Mouse (Mus musculus): ENCODE measurements around the gene Vmn2r18. TPM values are rescaled to one million over a fixed set of nuclear protein-coding genes. Genes with fewer than 3 reads are reported as not detected.
A peak's percentile ranks its signal among the peaks of the same experiment; 100 is the strongest.

Gene Vmn2r18
- polyA plus RNA-seq (2016; fragmentation: Nextera tagmentation; extraction: Ambion mirVana): not detected in 2 replicates

GRCm38 (mm10) chr5:151605921-151606320 is at the start of gene Vmn2r18:
TSS of gene Vmn2r18 (minus strand) at chr5:151606021.
- Histone ChIP-seq H3K9me3 (replicated peaks) (no peaks in the 10 kb centered on the region), H3K4me3 (no peak within 1 kb of the TSS), H3K36me3 (no peaks in the 10 kb centered on the region), H3K4me2 (no peak within 1 kb of the TSS), H3K27me3 (replicated peaks) (no peaks in the 10 kb centered on the region), H3K9ac (no peak within 1 kb of the TSS), H3K27ac (no peak within 1 kb of the TSS), H3K4me1 (no peaks in the 10 kb centered on the region)
- no peak for ATAC-seq
- WGBS (ENCODE audit: insufficient replicate concordance): 77% methylated on average over 3 of the region's 3 CpGs

GRCm38 (mm10) chr5:151651411-151651784 is 45.6 kb upstream of the Vmn2r18 start:
- peaks cover 36% of the 10 kb centered on the region for H3K36me3 ChIP-seq
- H3K27me3 ChIP-seq (replicated peaks): no peaks in the 10 kb centered on the region
- ATAC-seq: no peak
- peak overlapping the region; percentile 86; the same call in 1 of the 2 replicates for H3K9ac ChIP-seq
- no peaks in the 10 kb centered on the region for H3K9me3 ChIP-seq (replicated peaks)
- H3K4me2 ChIP-seq: peak overlapping the region; percentile 82
- H3K4me1 ChIP-seq: peaks cover 13% of the 10 kb centered on the region
- H3K27ac ChIP-seq: no peak overlapping the region; the same call in 1 of the 2 replicates
- WGBS (ENCODE audit: insufficient replicate concordance): 62% methylated on average over 3 of the region's 3 CpGs
- H3K4me3 ChIP-seq: peak overlapping the region; percentile 82

- peak; percentile 98 for ATAC-seq
- peaks cover 41% of the 10 kb centered on the region for H3K36me3 ChIP-seq
- H3K9me3 ChIP-seq (replicated peaks): no peaks in the 10 kb centered on the region
- peak within 1 kb of the TSS; percentile 82 for H3K4me3 ChIP-seq
- H3K4me1 ChIP-seq: peaks cover 13% of the 10 kb centered on the region
- H3K9ac ChIP-seq: peak within 1 kb of the TSS; percentile 86
- under 1% methylated on average over 39 of the region's 42 CpGs for WGBS (ENCODE audit: insufficient replicate concordance)
- no peaks in the 10 kb centered on the region for H3K27me3 ChIP-seq (replicated peaks)
- H3K4me2 ChIP-seq: peak within 1 kb of the TSS; percentile 82
- H3K27ac ChIP-seq: peak within 1 kb of the TSS; percentile 77
Observed at GRCm38 (mm10) chr5:151650700-151651410, 45.0 kb upstream of the Vmn2r18 start, which contains the start of gene Rfc3. TSS of gene Rfc3 (minus strand) at chr5:151651242.

- Histone ChIP-seq H3K27ac (no peak overlapping the region), H3K4me1 (peaks cover 7% of the 10 kb centered on the region), H3K9me3 (replicated peaks) (no peaks in the 10 kb centered on the region), H3K4me2 (no peak overlapping the region), H3K36me3 (peaks cover 97% of the 10 kb centered on the region), H3K4me3 (no peak overlapping the region), H3K9ac (no peak overlapping the region), H3K27me3 (replicated peaks) (no peaks in the 10 kb centered on the region)
- WGBS (ENCODE audit: insufficient replicate concordance): 83% methylated on average over 7 of the region's 7 CpGs
- no peak for ATAC-seq
Observed at GRCm38 (mm10) chr5:151644845-151645244, 39.0 kb upstream of the Vmn2r18 start.

- no peaks in the 10 kb centered on the region for H3K4me1 ChIP-seq
- 70% methylated on average over 5 of the region's 5 CpGs for WGBS (ENCODE audit: insufficient replicate concordance)
- no peak for ATAC-seq
Observed at GRCm38 (mm10) chr5:151642867-151643266, 37.0 kb upstream of the Vmn2r18 start.

GRCm38 (mm10) chr5:151642102-151642501 is 36.3 kb upstream of the Vmn2r18 start:
- WGBS (ENCODE audit: insufficient replicate concordance): 88% methylated on average over 1 of the region's 1 CpGs
- Histone ChIP-seq H3K27ac (no peak overlapping the region), H3K9me3 (replicated peaks) (no peaks in the 10 kb centered on the region), H3K27me3 (replicated peaks) (no peaks in the 10 kb centered on the region), H3K4me2 (no peak overlapping the region), H3K4me3 (no peak overlapping the region), H3K4me1 (no peaks in the 10 kb centered on the region), H3K36me3 (peaks cover 69% of the 10 kb centered on the region), H3K9ac (no peak overlapping the region)
- ATAC-seq: 0 out of 2 replicates have a peak, but pooled peaks have one; percentile 32

More at GRCm38 (mm10) chr5:151642867-151643266, 37.0 kb upstream of the Vmn2r18 start:
- H3K9me3 ChIP-seq (replicated peaks): no peaks in the 10 kb centered on the region
- H3K27ac ChIP-seq: no peak overlapping the region
- H3K27me3 ChIP-seq (replicated peaks): no peaks in the 10 kb centered on the region
- no peak overlapping the region for H3K4me3 ChIP-seq
- no peak overlapping the region for H3K4me2 ChIP-seq
- H3K36me3 ChIP-seq: peaks cover 77% of the 10 kb centered on the region
- no peak overlapping the region for H3K9ac ChIP-seq

GRCm38 (mm10) chr5:151601696-151602095 is 4.1 kb downstream of the Vmn2r18 start:
- H3K9me3 ChIP-seq (replicated peaks): no peaks in the 10 kb centered on the region
- no peak overlapping the region for H3K4me2 ChIP-seq
- WGBS (ENCODE audit: insufficient replicate concordance): 24% methylated on average over 1 of the region's 1 CpGs
- no peak overlapping the region for H3K9ac ChIP-seq
- H3K4me3 ChIP-seq: no peak overlapping the region
- H3K27ac ChIP-seq: no peak overlapping the region
- ATAC-seq: no peak
- H3K27me3 ChIP-seq (replicated peaks): no peaks in the 10 kb centered on the region
- no peaks in the 10 kb centered on the region for H3K4me1 ChIP-seq
- H3K36me3 ChIP-seq: no peaks in the 10 kb centered on the region

Other genes starting within 250 kb of the Vmn2r18 start
- not detected in 2 replicates for gene Gm42906, start 177.9 kb downstream of the Vmn2r18 start, polyA plus RNA-seq (2016; fragmentation: Nextera tagmentation; extraction: Ambion mirVana)
- 66.0 and 70.7 TPM in 2 replicates for gene Rfc3, start 45.2 kb upstream of the Vmn2r18 start, polyA plus RNA-seq (2016; fragmentation: Nextera tagmentation; extraction: Ambion mirVana)